Mouse (Mus musculus) liver, postnatal 0 days (tissue): ENCODE results near the gene Klb. TPM values are rescaled to one million over a fixed set of nuclear protein-coding genes. Genes with fewer than 3 reads are reported as not detected.
"Not testable (repeated sequence)": the region's sequence is repeated elsewhere in the genome, so short reads cannot be mapped to it uniquely, and the experiment has no call there.

ENCODE experiments used
- ATAC-seq: fragments of 200-750 bp; cut with Nextera tagmentation; 2 replicates; pipeline ENCODE4 v1.8.0; 2017; ENCODE audit warnings: mild to moderate bottlenecking, moderate library complexity
- DNase-seq: peaks from one replicate; pipeline ENCODE4 v3.0.0-alpha.2; 2016
- H3K27ac ChIP-seq: fragments of 300-500 bp; sonication (generic); 2 replicates; pipeline ENCODE4 v1.5.1; 2014; ENCODE audit warnings: antibody characterized with exemption, moderate library complexity, mild to moderate bottlenecking, low read depth
- H3K27me3 ChIP-seq: fragments of 300-500 bp; sonication (generic); 2 replicates; pipeline ENCODE4 v1.6.1; 2014; ENCODE audit warnings: low read length, control low read depth, mixed read lengths; ENCODE audit not compliant: insufficient read depth
- H3K36me3 ChIP-seq: fragments of 300-500 bp; sonication (generic); replicated peaks from 2 replicates; pipeline ENCODE4 v1.6.1; 2014; ENCODE audit warnings: mild to moderate bottlenecking, control low read depth, low read length, moderate library complexity, mixed read lengths; ENCODE audit not compliant: insufficient read depth
- H3K4me1 ChIP-seq: fragments of 300-500 bp; sonication (generic); 2 replicates; pipeline ENCODE4 v1.6.1; 2014; ENCODE audit warnings: antibody characterized with exemption, mild to moderate bottlenecking, control low read depth; ENCODE audit not compliant: insufficient read depth
- H3K4me2 ChIP-seq: fragments of 300-500 bp; sonication (generic); 2 replicates; pipeline ENCODE4 v1.6.1; 2014; ENCODE audit warnings: low read depth, mild to moderate bottlenecking, low read length, moderate library complexity, mixed read lengths
- H3K4me3 ChIP-seq: fragments of 300-500 bp; sonication (generic); 2 replicates; pipeline ENCODE4 v1.5.1; 2014; ENCODE audit warnings: low read depth, low read length
- H3K9ac ChIP-seq: fragments of 300-500 bp; sonication (generic); replicated peaks from 2 replicates; pipeline ENCODE4 v1.6.1; 2014; ENCODE audit warnings: mild to moderate bottlenecking, moderate library complexity
- H3K9me3 ChIP-seq: fragments of 300-500 bp; sonication (generic); 2 replicates; pipeline ENCODE4 v1.6.1; 2016; ENCODE audit warnings: mild to moderate bottlenecking, control low read depth, low read length, mixed read lengths
- CTCF ChIP-seq: sonication (generic); IDR thresholded peaks from 2 replicates; pipeline ENCODE4 v1.5.1; 2016; ENCODE audit warnings: antibody characterized with exemption, low read depth
- EP300 ChIP-seq: IDR thresholded peaks from 2 replicates; pipeline ENCODE4 v1.6.1; 2016; ENCODE audit warnings: antibody characterized with exemption, low read depth, mild to moderate bottlenecking
- whole genome bisulfite sequencing: fragments of 180-500 bp; shearing (Covaris S2); extraction: QIAGEN DNeasy Blood & Tissue Kit; methylation state at CpG from one replicate; pipeline ENCODE4 v1.1.7; 2014; ENCODE audit not compliant: insufficient replicate concordance; 5-methylcytosine and 5-hydroxymethylcytosine counted together
- polyA plus RNA-seq: library from polyadenylated mRNA; unstranded; fragments of >200 nt; fragmentation: Nextera tagmentation; extraction: Ambion mirVana; gene quantifications from 2 replicates; pipeline ENCODE4 v1.2.1, GENCODE M21; 2015

The Klb gene
- 17.4 and 19.3 TPM in 2 replicates for polyA plus RNA-seq

GRCm38 (mm10) chr5:65348168-65348567 is at the start of gene Klb:
Klb (plus strand) TSS chr5:65348314.
- H3K27me3 ChIP-seq, result no peaks in the 10 kb centered on the region
- H3K9me3 ChIP-seq, result no peaks in the 10 kb centered on the region
- ATAC-seq (peak; percentile 85), DNase-seq (peak; percentile 53)
- H3K9ac ChIP-seq, result peak within 1 kb of the TSS; percentile 68
- peak within 1 kb of the TSS; percentile 42 for H3K4me2 ChIP-seq
- 52% methylated on average over 15 of the region's 15 CpGs for WGBS
- no peak for TF ChIP-seq CTCF
- no peak for TF ChIP-seq EP300
- H3K36me3 ChIP-seq, result no peaks in the 10 kb centered on the region
- H3K4me3 ChIP-seq, result peak within 1 kb of the TSS; percentile 49
- H3K4me1 ChIP-seq, result peaks cover 1% of the 10 kb centered on the region; the same call in 1 of the 2 replicates
- H3K27ac ChIP-seq, result peak within 1 kb of the TSS; percentile 88

- ATAC-seq, H3K9me3 ChIP-seq, H3K9ac ChIP-seq, H3K27ac ChIP-seq, H3K4me2 ChIP-seq, H3K27me3 ChIP-seq, H3K4me3 ChIP-seq, DNase-seq, H3K4me1 ChIP-seq: not testable (repeated sequence)
- 96% methylated on average over 1 of the region's 1 CpGs for WGBS
- peaks cover 53% of the 10 kb centered on the region for H3K36me3 ChIP-seq
Observed at GRCm38 (mm10) chr5:65299623-65300022, 48.5 kb upstream of the Klb start.

GRCm38 (mm10) chr5:65300121-65300520 is 48.0 kb upstream of the Klb start:
- Histone ChIP-seq H3K9me3 (no peaks in the 10 kb centered on the region), H3K36me3 (peaks cover 55% of the 10 kb centered on the region), H3K4me1 (no peaks in the 10 kb centered on the region), H3K27ac (no peak overlapping the region; the same call in 1 of the 2 replicates), H3K27me3 (no peaks in the 10 kb centered on the region), H3K4me3 (no peak overlapping the region), H3K4me2 (no peak overlapping the region), H3K9ac (no peak overlapping the region)
- WGBS, result 82% methylated on average over 9 of the region's 9 CpGs
- TF ChIP-seq CTCF, result no peak
- TF ChIP-seq EP300, result no peak
- DNase-seq (no peak), ATAC-seq (no peak)

GRCm38 (mm10) chr5:65305516-65305915 is 42.6 kb upstream of the Klb start:
- no peak for TF ChIP-seq CTCF
- TF ChIP-seq EP300, result no peak
- H3K27me3 ChIP-seq, result no peaks in the 10 kb centered on the region
- H3K4me2 ChIP-seq, result no peak overlapping the region
- H3K4me1 ChIP-seq, result no peaks in the 10 kb centered on the region
- peaks cover 37% of the 10 kb centered on the region for H3K36me3 ChIP-seq
- no peaks in the 10 kb centered on the region for H3K9me3 ChIP-seq
- no peak overlapping the region for H3K27ac ChIP-seq
- ATAC-seq (no peak), DNase-seq (no peak)
- no peak overlapping the region for H3K4me3 ChIP-seq
- no peak overlapping the region for H3K9ac ChIP-seq
- WGBS, result 87% methylated on average over 9 of the region's 9 CpGs

GRCm38 (mm10) chr5:65308208-65308607 is 39.9 kb upstream of the Klb start:
- H3K27me3 ChIP-seq, result no peaks in the 10 kb centered on the region
- no peak overlapping the region for H3K4me3 ChIP-seq
- no peak overlapping the region for H3K9ac ChIP-seq
- 95% methylated on average over 7 of the region's 7 CpGs for WGBS
- H3K27ac ChIP-seq, result no peak overlapping the region
- no peak overlapping the region for H3K4me2 ChIP-seq
- H3K9me3 ChIP-seq, result no peaks in the 10 kb centered on the region
- DNase-seq (no peak), ATAC-seq (no peak)
- no peaks in the 10 kb centered on the region for H3K4me1 ChIP-seq
- TF ChIP-seq EP300 (no peak), CTCF (no peak)
- H3K36me3 ChIP-seq, result peaks cover 39% of the 10 kb centered on the region

- Histone ChIP-seq H3K4me2 (no peak overlapping the region), H3K9ac (no peak overlapping the region), H3K27ac (no peak overlapping the region), H3K36me3 (peaks cover 41% of the 10 kb centered on the region), H3K27me3 (no peaks in the 10 kb centered on the region), H3K4me1 (no peaks in the 10 kb centered on the region), H3K9me3 (no peaks in the 10 kb centered on the region), H3K4me3 (no peak overlapping the region)
- no peak for ATAC-seq
- no peak for TF ChIP-seq EP300
- no peak for TF ChIP-seq CTCF
- 73% methylated on average over 3 of the region's 3 CpGs for WGBS
- no peak for DNase-seq
Observed at GRCm38 (mm10) chr5:65308866-65309265, 39.2 kb upstream of the Klb start.

GRCm38 (mm10) chr5:65319176-65319575 is 28.9 kb upstream of the Klb start:
- ATAC-seq, result no peak
- no peak overlapping the region for H3K27ac ChIP-seq
- H3K9me3 ChIP-seq, result no peaks in the 10 kb centered on the region
- TF ChIP-seq CTCF (no peak), EP300 (no peak)
- no peak overlapping the region for H3K4me3 ChIP-seq
- no peak overlapping the region for H3K4me2 ChIP-seq
- 85% methylated on average over 9 of the region's 9 CpGs for whole genome bisulfite sequencing
- DNase-seq, result no peak
- H3K9ac ChIP-seq, result no peak overlapping the region
- H3K36me3 ChIP-seq, result peaks cover 33% of the 10 kb centered on the region
- no peaks in the 10 kb centered on the region for H3K4me1 ChIP-seq
- no peaks in the 10 kb centered on the region for H3K27me3 ChIP-seq
